Mouse (Mus musculus): Measurements from ENCODE around the gene Efcab12. TPM values are rescaled to one million over a fixed set of nuclear protein-coding genes. Genes with fewer than 3 reads are reported as not detected.

Gene Efcab12
- polyA plus RNA-seq, 1 experiment, result 5.4 TPM

GRCm38 (mm10) chr6:115801811-115802210 lies 36.4 kb downstream of the Efcab12 start:
- DNase-seq (ENCODE audit: extremely low spot score in 1 of 2, low spot score in 1 of 2), result no peak

DNA sequence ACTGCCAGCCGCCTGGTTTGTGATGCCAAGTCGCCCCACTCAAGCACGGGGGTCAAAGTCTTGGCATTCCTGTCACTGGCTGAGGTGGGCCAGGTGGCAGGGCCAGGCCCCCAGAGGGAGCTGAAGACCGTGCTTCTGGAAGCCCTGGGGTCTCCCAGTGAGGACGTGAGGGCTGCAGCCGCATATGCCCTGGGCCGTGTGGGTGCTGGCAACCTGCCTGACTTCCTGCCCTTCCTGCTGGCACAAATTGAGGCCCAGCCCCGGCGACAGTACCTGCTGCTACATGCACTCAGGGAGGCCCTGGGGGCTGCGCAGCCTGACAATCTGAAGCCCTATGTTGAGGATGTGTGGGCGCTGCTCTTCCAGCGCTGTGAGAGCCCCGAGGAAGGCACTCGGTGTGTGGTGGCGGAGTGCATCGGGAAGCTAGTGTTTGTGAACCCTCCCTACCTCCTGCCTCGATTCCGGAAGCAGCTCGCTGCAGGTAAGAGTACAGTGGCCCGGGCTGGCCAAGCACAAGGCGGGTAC lies 45.5 kb downstream of the Efcab12 start:
- no peak for DNase-seq (ENCODE audit: extremely low spot score in 1 of 2, low spot score in 1 of 2)

- no peak for DNase-seq (ENCODE audit: extremely low spot score in 1 of 2, low spot score in 1 of 2)
These were observed 46.1 kb downstream of the Efcab12 start for GRCm38 (mm10) chr6:115791842-115792686.

GRCm38 (mm10) chr6:115791016-115791415 lies 47.2 kb downstream of the Efcab12 start:
- no peak for DNase-seq (ENCODE audit: extremely low spot score in 1 of 2, low spot score in 1 of 2)

- no peak for DNase-seq (ENCODE audit: extremely low spot score in 1 of 2, low spot score in 1 of 2)
These were observed 55.4 kb downstream of the Efcab12 start for GRCm38 (mm10) chr6:115782781-115783180.

DNA sequence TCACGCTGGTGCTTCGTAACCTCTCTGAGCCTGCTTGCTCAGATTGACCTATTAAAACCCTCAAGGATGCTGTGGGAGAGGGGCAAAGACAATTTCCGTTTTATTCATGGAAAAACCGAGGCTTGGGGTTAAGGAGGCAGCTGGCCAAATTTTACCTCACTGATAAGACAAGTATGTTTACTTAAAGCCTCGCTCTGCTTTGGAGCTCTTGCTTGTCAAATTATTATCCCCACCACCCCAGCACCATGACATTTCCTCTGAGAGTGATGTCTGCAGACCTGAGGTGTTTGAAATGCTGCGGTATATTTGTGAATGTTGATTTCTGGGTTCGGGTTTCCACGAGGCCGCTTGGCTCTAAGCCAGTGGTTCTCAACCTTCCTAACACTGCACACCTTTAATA lies 61.8 kb downstream of the Efcab12 start:
- no peak for DNase-seq (ENCODE audit: extremely low spot score in 1 of 2, low spot score in 1 of 2)

GRCm38 (mm10) chr6:115775838-115776237 lies 62.4 kb downstream of the Efcab12 start:
- no peak for DNase-seq (ENCODE audit: extremely low spot score in 1 of 2, low spot score in 1 of 2)

DNA sequence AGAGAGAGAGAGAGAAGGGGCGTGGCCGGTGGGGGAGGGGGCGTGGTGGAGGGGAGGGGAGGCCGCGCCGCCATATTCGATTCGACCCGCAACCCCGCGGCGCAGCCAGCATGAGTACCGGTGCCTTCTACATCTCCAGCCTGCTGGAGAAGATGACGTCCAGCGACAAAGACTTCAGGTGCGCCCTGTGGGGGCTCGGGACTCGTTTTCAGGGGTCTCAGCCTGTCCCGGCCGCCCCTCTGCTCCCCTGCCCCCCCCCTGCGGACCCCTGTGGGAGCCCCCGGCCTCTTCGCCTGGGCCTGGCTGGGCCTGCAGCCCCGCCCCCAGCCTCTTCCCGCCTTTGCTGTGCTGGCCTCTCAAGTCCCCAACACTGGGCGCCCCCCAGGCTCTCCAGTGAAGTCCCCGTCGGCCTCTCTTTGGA lies 63.7 kb downstream of the Efcab12 start, which contains the start of gene Cand2:
TSS of gene Cand2 (plus strand) at position 38 of the 421 bp plus-strand sequence.
- peak in 1 of 2 experiments; percentile 4 for DNase-seq (ENCODE audit: extremely low spot score in 1 of 2, low spot score in 1 of 2)

DNA sequence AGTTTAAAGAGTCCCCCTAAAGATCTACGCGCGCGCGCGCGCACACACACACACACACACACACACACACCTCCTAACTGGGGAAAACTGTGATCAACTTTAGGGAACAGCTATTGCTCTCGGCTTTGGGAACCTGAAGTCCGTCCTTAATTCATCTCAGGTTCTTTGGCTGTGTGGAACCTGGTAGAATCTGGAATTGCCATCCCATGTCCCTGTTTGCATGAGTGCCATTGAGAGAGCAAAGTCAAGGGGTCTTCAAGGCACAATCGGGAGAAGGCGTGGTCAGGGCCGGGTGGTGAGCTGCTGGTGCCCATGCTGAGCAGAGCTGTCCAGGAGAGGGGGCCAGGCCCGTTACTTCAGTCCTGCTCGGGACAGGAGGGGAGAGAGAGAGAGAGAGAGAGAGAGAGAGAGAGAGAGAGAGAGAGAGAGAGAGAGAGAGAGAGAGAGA lies 64.2 kb downstream of the Efcab12 start:
- peak in 1 of 2 experiments; percentile 10 for DNase-seq (ENCODE audit: extremely low spot score in 1 of 2, low spot score in 1 of 2)

DNA sequence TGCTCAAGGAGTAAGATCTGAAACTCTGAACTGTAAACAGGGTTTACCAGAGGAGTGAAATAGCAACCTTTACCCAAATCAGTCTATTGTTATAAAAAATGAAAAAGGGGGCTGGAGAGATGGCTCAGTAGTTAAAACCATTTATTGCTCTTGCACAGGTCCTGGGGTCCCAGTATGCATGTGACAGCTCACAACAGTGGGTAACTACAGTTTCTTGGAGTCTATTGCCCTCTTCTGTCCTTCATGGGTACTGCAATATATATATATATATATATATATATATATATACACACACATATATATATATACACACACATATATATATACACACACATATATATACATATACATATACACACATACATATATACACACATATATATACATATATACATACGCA lies 65.6 kb downstream of the Efcab12 start:
- DNase-seq (ENCODE audit: extremely low spot score in 1 of 2, low spot score in 1 of 2), result no peak

DNA sequence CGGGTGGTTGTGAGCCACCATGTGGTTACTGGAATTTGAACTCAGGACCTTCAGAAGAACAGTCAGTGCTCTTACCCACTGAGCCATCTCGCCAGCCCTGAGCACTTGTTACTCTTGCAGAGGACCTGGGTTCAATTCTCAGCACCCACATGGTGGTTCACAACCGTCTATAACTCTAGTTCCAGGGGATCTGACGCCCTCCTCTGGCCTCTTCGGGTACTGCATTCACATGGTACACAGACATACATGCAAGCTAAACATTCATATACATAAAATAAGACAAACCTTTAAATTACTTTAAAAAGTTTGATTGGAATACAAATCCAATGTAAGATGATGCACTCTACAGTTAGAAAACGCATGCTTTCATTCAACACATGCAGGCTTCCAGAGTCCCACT lies 66.0 kb downstream of the Efcab12 start:
- DNase-seq (ENCODE audit: extremely low spot score in 1 of 2, low spot score in 1 of 2), result no peak

DNA sequence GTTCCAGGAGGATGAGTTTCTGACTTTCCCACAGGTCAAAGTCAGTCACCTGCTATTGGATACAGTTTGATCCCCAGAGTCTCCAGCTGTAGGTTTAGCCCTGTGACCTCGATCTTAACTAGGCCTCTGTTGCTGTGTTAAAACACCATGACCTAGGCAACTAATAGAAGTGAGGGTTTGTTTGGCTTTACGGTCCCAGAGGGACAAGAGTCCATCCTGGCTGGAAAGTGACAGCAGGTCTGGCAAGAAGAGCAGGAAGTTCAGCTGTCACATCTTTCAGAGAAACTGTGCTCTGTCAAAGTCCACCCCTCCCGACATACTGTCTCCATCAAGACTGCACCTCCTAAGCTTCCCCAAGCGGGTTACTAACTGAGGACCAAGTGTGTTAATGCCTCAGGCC lies 67.4 kb downstream of the Efcab12 start:
- DNase-seq (ENCODE audit: extremely low spot score in 1 of 2, low spot score in 1 of 2), result no peak

DNA sequence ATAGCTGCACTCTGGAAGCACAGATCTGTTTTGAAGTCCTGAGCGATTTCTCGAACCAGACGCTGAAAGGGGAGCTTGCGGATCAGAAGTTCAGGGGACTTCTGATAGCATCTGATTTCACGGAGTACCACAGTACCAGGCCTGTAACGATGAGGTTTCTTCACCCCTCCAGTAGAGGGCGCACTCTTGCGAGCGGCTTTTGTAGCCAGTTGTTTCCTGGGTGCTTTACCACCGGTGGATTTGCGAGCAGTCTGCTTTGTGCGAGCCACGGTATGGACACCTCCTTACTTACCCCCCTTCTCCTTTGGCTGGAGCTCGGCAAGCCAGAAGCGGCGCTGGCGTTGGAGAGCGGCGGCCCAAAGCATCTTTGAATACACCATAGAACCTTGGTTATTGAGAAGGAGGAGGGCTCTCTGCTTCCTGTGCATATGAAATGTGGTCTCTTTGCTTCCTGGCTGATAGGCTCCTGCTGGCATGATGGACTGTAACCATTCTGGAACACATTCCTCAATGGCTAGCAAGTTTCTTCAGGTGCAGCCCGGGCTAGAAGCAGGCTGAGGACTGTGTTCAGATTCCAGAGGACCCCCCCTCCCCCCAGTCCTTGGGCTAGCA lies 68.0 kb downstream of the Efcab12 start:
- DNase-seq (ENCODE audit: extremely low spot score in 1 of 2, low spot score in 1 of 2), result no peak

- DNase-seq (ENCODE audit: extremely low spot score in 1 of 2, low spot score in 1 of 2), result no peak
These were observed 70.0 kb downstream of the Efcab12 start for GRCm38 (mm10) chr6:115768207-115768606.

- no peak for DNase-seq (ENCODE audit: extremely low spot score in 1 of 2, low spot score in 1 of 2)
These were observed 70.9 kb downstream of the Efcab12 start for GRCm38 (mm10) chr6:115767357-115767756.

GRCm38 (mm10) chr6:115764179-115764578 lies 74.0 kb downstream of the Efcab12 start:
- peak in 1 of 2 experiments; percentile 27 for DNase-seq (ENCODE audit: extremely low spot score in 1 of 2, low spot score in 1 of 2)

- DNase-seq (ENCODE audit: extremely low spot score in 1 of 2, low spot score in 1 of 2), result peak in 1 of 2 experiments; percentile 33
These were observed 76.0 kb downstream of the Efcab12 start, which contains the start of gene Tmem40 for GRCm38 (mm10) chr6:115761995-115762756. Tmem40 (minus strand) TSS chr6:115762410.

DNA sequence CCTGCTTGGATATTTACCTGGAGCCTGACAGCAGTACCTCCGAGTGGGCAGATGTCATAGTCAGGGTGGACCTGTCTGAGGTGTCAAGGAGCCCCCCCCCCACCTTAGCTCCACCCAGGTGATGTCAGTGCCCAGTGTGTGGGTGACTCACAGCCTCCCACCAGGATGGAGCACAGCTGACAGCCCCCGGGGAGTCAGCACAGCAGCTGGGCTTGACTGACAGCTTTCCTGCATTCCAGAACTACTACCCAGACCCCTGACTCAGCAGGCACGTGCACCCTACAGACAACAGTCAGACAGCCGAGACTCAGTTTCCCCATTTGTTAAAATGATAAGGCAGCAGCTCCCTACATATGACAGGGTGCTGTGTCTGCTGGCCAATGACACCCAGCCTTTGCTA lies 77.2 kb downstream of the Efcab12 start:
- no peak for DNase-seq (ENCODE audit: extremely low spot score in 1 of 2, low spot score in 1 of 2)
